Comparison of ENCODE assay signal across 35 mouse cellular contexts in the genomic region with DNA sequence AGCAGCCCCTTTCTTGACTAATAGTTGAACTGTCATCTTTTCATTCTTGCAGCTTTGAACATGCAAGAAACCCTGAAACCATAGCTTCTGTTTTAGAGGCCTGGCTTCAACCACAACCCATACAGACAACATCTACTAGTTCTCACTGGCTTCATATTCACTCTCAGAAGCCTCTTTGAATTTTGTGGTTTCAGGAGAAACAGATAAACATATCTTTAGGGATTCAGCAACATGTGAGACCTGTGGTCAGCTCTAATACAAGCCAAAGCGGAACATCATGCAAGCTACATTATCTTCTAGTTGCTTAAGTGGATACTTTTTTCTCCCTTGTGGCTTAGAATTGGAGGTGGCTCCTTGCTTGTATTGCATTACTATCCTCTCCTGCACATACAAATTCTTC.
"Had no signal": no experiment of that assay in that cellular context is flagged by ENCODE, and none has a peak within 500 bp of the region (broad histone marks: within the 10 kb centered on the region; RNA-seq: fewer than 3 reads in every experiment).

No protein-coding gene starts in this region.

- H3K9me3 ChIP-seq: heart, embryonic 12.5 days; heart, embryonic 13.5 days; heart, embryonic 15.5 days; hindbrain, embryonic 10.5 days; hindbrain, embryonic 12.5 days; hindbrain, embryonic 13.5 days; hindbrain, embryonic 15.5 days; intestine, embryonic 15.5 days; kidney, embryonic 15.5 days had no signal

- H3K4me3 ChIP-seq: heart, embryonic 12.5 days; heart, embryonic 13.5 days; heart, embryonic 15.5 days; hindbrain, embryonic 10.5 days; hindbrain, embryonic 12.5 days; hindbrain, embryonic 13.5 days; hindbrain, embryonic 15.5 days; intestine, embryonic 15.5 days; kidney, embryonic 15.5 days; layer of hippocampus, adult 2 months; left cerebral cortex, adult 2 months had no signal

- ATAC-seq: hindbrain, embryonic 16.5 days; hindbrain, postnatal 0 days; inflammation-experienced regulatory T-cells, adult 6 months; intestine, embryonic 15.5 days; intestine, embryonic 16.5 days; intestine, postnatal 0 days had no signal

- H3K4me2 ChIP-seq: heart, embryonic 11.5 days; heart, embryonic 12.5 days; heart, embryonic 13.5 days; heart, embryonic 15.5 days; hindbrain, embryonic 12.5 days; hindbrain, embryonic 13.5 days; hindbrain, embryonic 14.5 days; hindbrain, embryonic 15.5 days; intestine, embryonic 15.5 days; kidney, embryonic 15.5 days had no signal

- H3K9ac ChIP-seq: heart, embryonic 12.5 days; heart, embryonic 13.5 days; heart, embryonic 15.5 days; hindbrain, embryonic 12.5 days; hindbrain, embryonic 13.5 days; hindbrain, embryonic 14.5 days; hindbrain, embryonic 15.5 days; intestine, embryonic 15.5 days; kidney, embryonic 15.5 days had no signal

- H3K36me3 ChIP-seq: heart, embryonic 12.5 days; heart, embryonic 13.5 days; heart, embryonic 15.5 days; hindbrain, embryonic 10.5 days; hindbrain, embryonic 12.5 days; hindbrain, embryonic 13.5 days; hindbrain, embryonic 15.5 days; intestine, embryonic 15.5 days; kidney, embryonic 15.5 days had no signal

- H3K27me3 ChIP-seq: heart, embryonic 12.5 days; heart, embryonic 13.5 days; heart, embryonic 15.5 days; hindbrain, embryonic 12.5 days; hindbrain, embryonic 13.5 days; hindbrain, embryonic 15.5 days; intestine, embryonic 15.5 days; kidney, embryonic 15.5 days had no signal

- H3K27ac ChIP-seq: heart, embryonic 13.5 days; heart, embryonic 15.5 days; hindbrain, embryonic 10.5 days; hindbrain, embryonic 12.5 days; hindbrain, embryonic 13.5 days; hindbrain, embryonic 14.5 days; hindbrain, embryonic 15.5 days; hindbrain, postnatal 0 days; intestine, embryonic 15.5 days; kidney, embryonic 15.5 days; kidney, postnatal 0 days; layer of hippocampus, adult 2 months; left cerebral cortex, adult 2 months had no signal

- DNase-seq: heart, postnatal 10 days; heart, postnatal 14 days; heart, postnatal 36 days; heart, postnatal 4 days; kidney, adult 11 months; kidney, adult 18-20 months; kidney, adult 2 months; kidney, adult 8-10 months; kidney, adult 9 months; kidney, postnatal 10 days; kidney, postnatal 14 days; kidney, postnatal 25 days; kidney, postnatal 36 days; kidney, postnatal 4 days; layer of hippocampus, adult 9-11 months; layer of hippocampus, postnatal 36 days had no signal

- H3K4me1 ChIP-seq: heart, embryonic 12.5 days; heart, embryonic 13.5 days; heart, embryonic 15.5 days; hindbrain, embryonic 10.5 days; hindbrain, embryonic 12.5 days; hindbrain, embryonic 13.5 days; hindbrain, embryonic 15.5 days; intestine, embryonic 15.5 days; kidney, embryonic 15.5 days had no signal
